Mouse (Mus musculus) ES-Bruce4 (cell line): ENCODE results near the gene Nod2.

Experiments
- CTCF ChIP-seq: IDR thresholded peaks from one replicate; pipeline ENCODE4 v1.8.1; 2011; ENCODE audit warnings: low read depth, low read length
- EP300 ChIP-seq: IDR thresholded peaks from 2 replicates; pipeline ENCODE4 v1.6.1; 2011; ENCODE audit warnings: low read depth, low read length; ENCODE audit not compliant: insufficient read depth
- POLR2A ChIP-seq: IDR thresholded peaks from one replicate; pipeline ENCODE4 v1.8.1; 2011; ENCODE audit warnings: low read length; ENCODE audit not compliant: insufficient read depth

DNA sequence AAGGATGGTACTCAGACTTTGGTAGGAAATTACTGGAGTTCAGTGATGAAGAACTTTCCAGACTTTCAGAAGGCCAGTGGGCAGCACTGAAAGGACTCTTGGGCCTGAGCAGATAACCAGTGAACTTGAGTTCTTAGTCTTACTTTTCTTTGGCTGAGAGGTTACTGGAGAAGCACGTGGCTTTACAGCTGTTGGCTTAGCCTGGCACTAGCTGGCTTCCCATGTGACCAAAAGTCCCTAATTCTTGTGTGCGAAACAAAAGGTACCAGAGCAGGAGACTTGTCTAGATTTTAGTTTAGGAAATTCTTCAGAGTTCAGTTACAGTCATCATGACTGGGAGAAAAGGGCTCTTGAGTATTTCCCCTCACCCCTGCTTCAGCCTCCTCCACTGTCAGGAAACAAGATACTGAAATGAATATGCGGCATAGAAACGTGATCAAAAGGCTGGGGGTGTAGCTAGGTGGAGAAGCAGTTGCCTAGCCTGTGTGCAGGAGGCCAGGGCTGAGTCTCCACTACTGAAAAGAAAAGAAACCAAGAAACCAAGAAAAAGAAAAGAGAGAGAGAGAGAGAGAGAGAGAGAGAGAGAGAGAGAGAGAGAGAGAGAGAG, 44.3 kb downstream of the Nod2 start:
- no peak for TF ChIP-seq POLR2A
- TF ChIP-seq EP300 = no peak
- TF ChIP-seq CTCF = no peak
